Mouse (Mus musculus) layer of hippocampus, adult 9-10 months (tissue): ENCODE results near the gene Bcam.
"Not testable (repeated sequence)": the region's sequence is repeated elsewhere in the genome, so short reads cannot be mapped to it uniquely, and the experiment has no call there.

Source experiments
- DNase-seq: peaks from one replicate; pipeline ENCODE4 v3.0.0; 2022; ENCODE audit warnings: low spot score

Gene Bcam

GRCm38 (mm10) chr7:19770984-19771391 is at the start of gene Bcam:
Gene Bcam (minus strand): TSS chr7:19771016.
- no peak for DNase-seq

GRCm38 (mm10) chr7:19818875-19819274 is 48.1 kb upstream of the Bcam start:
- DNase-seq: no peak

- no peak for DNase-seq
Measured at GRCm38 (mm10) chr7:19818440-19818839, 47.6 kb upstream of the Bcam start.

GRCm38 (mm10) chr7:19817382-19818105 is 46.7 kb upstream of the Bcam start:
- DNase-seq: no peak

- no peak for DNase-seq
Measured at GRCm38 (mm10) chr7:19816224-19816771, 45.5 kb upstream of the Bcam start.

GRCm38 (mm10) chr7:19815296-19816223 is 44.7 kb upstream of the Bcam start:
- DNase-seq: no peak

GRCm38 (mm10) chr7:19813579-19814122 is 42.8 kb upstream of the Bcam start:
- no peak for DNase-seq

GRCm38 (mm10) chr7:19813161-19813560 is 42.3 kb upstream of the Bcam start:
- no peak for DNase-seq

- no peak for DNase-seq
Measured at GRCm38 (mm10) chr7:19811114-19811513, 40.3 kb upstream of the Bcam start.

- no peak for DNase-seq
Measured at GRCm38 (mm10) chr7:19809369-19809768, 38.6 kb upstream of the Bcam start.

GRCm38 (mm10) chr7:19806356-19806969 is 35.6 kb upstream of the Bcam start:
- DNase-seq: no peak

- DNase-seq: peak; percentile 59
Measured at GRCm38 (mm10) chr7:19802995-19803394, 32.2 kb upstream of the Bcam start.

- DNase-seq: no peak
Measured at GRCm38 (mm10) chr7:19800764-19801163, 29.9 kb upstream of the Bcam start.

- no peak for DNase-seq
Measured at GRCm38 (mm10) chr7:19796697-19797588, 26.1 kb upstream of the Bcam start, which contains the start of gene Cblc. Gene Cblc (minus strand): TSS chr7:19796809.

GRCm38 (mm10) chr7:19796254-19796653 is 25.4 kb upstream of the Bcam start:
- no peak for DNase-seq

GRCm38 (mm10) chr7:19795236-19795635 is 24.4 kb upstream of the Bcam start:
- DNase-seq: no peak

- no peak for DNase-seq
Measured at GRCm38 (mm10) chr7:19792701-19793630, 22.1 kb upstream of the Bcam start.

- DNase-seq: not testable (repeated sequence)
Measured at GRCm38 (mm10) chr7:19791504-19791903, 20.7 kb upstream of the Bcam start.

- peak; percentile 51 for DNase-seq
Measured at GRCm38 (mm10) chr7:19789904-19790347, 19.1 kb upstream of the Bcam start.
